Mouse (Mus musculus): ENCODE measurements around the gene Klk1b24. TPM values are rescaled to one million over a fixed set of nuclear protein-coding genes. Genes with fewer than 3 reads are reported as not detected.
"Not testable (repeated sequence)": the region's sequence is repeated elsewhere in the genome, so short reads cannot be mapped to it uniquely, and the experiment has no call there.

The Klk1b24 gene
- polyA plus RNA-seq (2016; fragmentation: Nextera tagmentation; extraction: Ambion mirVana): not detected in 2 replicates

DNA sequence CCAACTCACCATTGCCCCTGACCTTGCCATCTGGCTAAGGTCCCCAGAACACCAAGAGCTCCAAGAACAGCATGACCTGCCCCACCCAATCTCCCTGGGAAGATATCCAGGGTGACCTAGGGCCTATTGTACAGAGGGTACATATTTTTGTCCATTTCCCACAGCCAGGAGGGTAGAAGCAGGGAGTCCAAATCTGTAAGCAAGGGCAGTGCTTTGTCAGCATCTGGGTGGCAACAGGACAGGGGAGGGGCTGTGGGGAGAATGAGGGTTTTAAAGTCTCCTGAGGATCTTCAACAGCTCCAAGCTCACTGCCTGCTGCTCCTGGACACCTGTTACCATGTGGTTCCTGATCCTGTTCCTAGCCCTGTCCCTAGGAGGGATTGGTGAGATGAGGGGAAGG lies at the start of gene Klk1b24:
TSS of gene Klk1b24 (plus strand) at position 301 of the 400 bp plus-strand sequence.
- H3K4me1 ChIP-seq; H3K36me3 ChIP-seq; H3K4me3 ChIP-seq; H3K9me3 ChIP-seq (replicated peaks); H3K27me3 ChIP-seq (ENCODE audit: low read depth, poor library complexity, severe bottlenecking); DNase-seq (ENCODE audit: low spot score); H3K27ac ChIP-seq: not testable (repeated sequence)

DNA sequence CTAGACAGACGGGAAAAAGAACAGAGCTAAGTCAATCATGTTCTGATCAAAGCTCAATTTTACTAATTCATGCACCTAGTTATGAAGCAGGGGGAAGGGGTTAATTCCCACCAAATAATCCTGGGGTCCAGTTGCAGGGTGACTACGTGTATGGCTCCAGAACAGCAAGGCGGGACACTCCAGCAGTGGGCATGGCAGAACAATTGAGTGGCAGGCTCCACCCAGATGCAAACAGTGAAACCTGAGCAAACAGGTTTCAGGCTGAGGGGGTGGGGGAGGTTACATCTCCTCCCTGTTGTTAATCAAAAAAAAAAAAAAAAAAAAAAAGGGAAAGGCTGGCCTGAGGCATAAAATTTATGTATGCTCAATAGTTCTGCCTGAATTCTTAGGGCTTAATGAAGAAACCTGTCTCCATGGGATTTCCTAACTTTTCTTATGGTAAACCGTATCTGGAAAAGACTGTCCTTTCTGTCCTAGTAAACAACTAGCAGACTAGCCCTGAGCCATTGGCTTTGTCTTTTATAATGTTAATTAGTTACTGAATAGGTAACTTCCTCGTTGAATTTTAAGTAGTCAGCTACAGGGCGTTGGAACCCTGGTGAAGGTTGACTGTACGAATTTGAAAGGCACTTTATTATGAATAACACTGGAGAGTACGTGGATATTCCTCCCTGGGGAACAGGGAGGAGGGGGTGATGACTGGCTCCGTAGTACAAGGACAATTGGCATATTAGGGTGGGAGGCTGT lies 8.6 kb upstream of the Klk1b24 start:
- no peak for DNase-seq (ENCODE audit: low spot score)
- Histone ChIP-seq H3K27ac (no peak overlapping the region), H3K4me3 (no peak overlapping the region), H3K27me3 (ENCODE audit: low read depth, poor library complexity, severe bottlenecking) (no peaks in the 10 kb centered on the region), H3K4me1 (no peaks in the 10 kb centered on the region), H3K9me3 (replicated peaks) (no peaks in the 10 kb centered on the region), H3K36me3 (no peaks in the 10 kb centered on the region)
- 81% methylated on average over 9 of the region's 9 CpGs for WGBS

DNA sequence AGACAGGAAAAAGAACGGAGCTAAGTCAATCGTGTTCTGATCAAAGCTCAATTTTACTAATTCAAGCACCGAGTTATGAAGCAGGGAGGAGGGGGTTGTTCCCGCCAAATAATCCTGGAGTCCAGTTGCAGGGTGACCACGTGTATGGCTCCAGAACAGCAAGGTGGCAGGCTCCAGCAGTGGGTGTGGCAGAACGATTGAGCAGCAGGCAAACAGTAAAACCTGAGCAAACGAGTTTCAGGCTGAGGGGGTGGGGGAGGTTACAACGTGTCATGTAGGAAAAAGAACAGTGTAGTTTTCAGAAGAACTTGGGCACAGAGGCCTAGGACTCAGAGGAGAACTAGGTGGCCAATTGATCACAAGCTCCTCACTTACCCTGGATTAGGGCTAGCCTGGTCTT lies 1.5 kb upstream of the Klk1b24 start:
- H3K4me1 ChIP-seq; H3K36me3 ChIP-seq; DNase-seq (ENCODE audit: low spot score); H3K4me3 ChIP-seq; H3K27ac ChIP-seq; H3K27me3 ChIP-seq (ENCODE audit: low read depth, poor library complexity, severe bottlenecking); H3K9me3 ChIP-seq (replicated peaks): not testable (repeated sequence)
- 71% methylated on average over 8 of the region's 8 CpGs for WGBS

DNA sequence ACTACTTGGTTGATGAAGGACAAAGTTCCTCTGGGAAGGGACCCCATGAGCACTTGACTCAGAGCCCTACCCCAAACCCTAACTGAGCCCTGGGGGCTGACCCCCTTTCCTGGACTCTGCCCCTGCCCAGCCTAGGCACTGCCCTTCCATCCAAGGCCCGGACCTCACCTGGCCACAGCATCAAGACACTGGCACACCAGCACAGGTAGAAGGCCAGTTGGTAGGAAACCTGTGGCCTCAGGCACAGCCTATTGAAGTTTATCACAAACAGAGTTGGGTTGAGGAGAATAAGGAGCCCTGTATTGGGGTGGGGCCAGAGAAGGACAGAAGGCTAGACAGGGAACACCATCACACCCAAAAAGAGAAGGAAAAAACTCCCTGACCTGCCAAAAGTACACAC lies 5.4 kb downstream of the Klk1b24 start:
- WGBS: 92% methylated on average over 1 of the region's 1 CpGs
- H3K9me3 ChIP-seq (replicated peaks); H3K4me3 ChIP-seq; H3K4me1 ChIP-seq; DNase-seq (ENCODE audit: low spot score); H3K36me3 ChIP-seq; H3K27me3 ChIP-seq (ENCODE audit: low read depth, poor library complexity, severe bottlenecking); H3K27ac ChIP-seq: not testable (repeated sequence)

DNA sequence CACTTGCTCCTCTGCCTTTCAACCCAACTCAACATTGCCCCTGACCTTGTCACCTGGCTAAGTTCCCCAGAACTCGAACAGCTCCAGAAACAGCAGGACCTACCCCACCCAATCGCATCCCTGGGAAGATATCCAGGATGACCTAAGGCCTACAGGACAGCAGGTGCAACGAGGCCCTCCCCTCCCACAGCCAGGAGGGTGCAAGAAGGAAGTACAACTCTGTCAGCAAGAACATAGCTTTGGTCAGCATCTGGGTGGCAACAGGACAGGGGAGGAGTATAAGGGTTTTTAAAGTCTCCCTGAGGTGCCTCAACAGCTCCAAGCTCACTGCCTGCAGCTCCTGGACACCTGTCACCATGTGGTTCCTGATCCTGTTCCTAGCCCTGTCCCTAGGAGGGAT lies 9.9 kb downstream of the Klk1b24 start, which contains the start of gene Klk1b3:
TSS of gene Klk1b3 (plus strand) at position 301 of the 400 bp plus-strand sequence.
- no peaks in the 10 kb centered on the region for H3K4me1 ChIP-seq
- H3K4me3 ChIP-seq: no peak within 1 kb of the TSS

DNA sequence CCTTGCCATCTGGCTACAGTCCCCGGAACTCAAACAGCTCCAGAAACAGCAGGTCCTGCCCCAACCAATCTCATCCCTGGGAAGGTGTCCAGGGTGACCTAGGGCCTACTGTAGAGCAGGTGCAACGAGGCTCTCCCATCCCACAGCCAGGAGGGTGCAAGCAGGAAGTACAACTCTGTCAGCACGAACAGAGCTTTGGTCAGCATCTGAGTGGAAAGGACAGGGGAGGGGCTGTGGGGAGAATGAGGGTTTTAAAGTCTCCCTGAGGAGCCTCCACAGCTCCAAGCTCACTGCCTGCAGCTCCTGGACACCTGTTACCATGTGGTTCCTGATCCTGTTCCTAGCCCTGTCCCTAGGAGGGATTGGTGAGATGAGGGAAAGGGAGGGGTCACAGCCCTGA lies 19.1 kb downstream of the Klk1b24 start, which contains the start of gene Klk1b4:
TSS of gene Klk1b4 (plus strand) at position 301 of the 400 bp plus-strand sequence.
- not testable (repeated sequence) for H3K4me1 ChIP-seq; H3K27me3 ChIP-seq (ENCODE audit: low read depth, poor library complexity, severe bottlenecking); H3K36me3 ChIP-seq; H3K27ac ChIP-seq; H3K9me3 ChIP-seq (replicated peaks); DNase-seq (ENCODE audit: low spot score); H3K4me3 ChIP-seq
- 63% methylated on average over 3 of the region's 3 CpGs for whole genome bisulfite sequencing

More for the DNA sequence above, 9.9 kb downstream of the Klk1b24 start, which contains the start of gene Klk1b3:
- H3K9me3 ChIP-seq (replicated peaks): no peaks in the 10 kb centered on the region
- no peaks in the 10 kb centered on the region for H3K36me3 ChIP-seq
- no peak within 1 kb of the TSS for H3K27ac ChIP-seq
- DNase-seq (ENCODE audit: low spot score): no peak
- WGBS: 72% methylated on average over 3 of the region's 3 CpGs
- no peaks in the 10 kb centered on the region for H3K27me3 ChIP-seq (ENCODE audit: low read depth, poor library complexity, severe bottlenecking)

DNA sequence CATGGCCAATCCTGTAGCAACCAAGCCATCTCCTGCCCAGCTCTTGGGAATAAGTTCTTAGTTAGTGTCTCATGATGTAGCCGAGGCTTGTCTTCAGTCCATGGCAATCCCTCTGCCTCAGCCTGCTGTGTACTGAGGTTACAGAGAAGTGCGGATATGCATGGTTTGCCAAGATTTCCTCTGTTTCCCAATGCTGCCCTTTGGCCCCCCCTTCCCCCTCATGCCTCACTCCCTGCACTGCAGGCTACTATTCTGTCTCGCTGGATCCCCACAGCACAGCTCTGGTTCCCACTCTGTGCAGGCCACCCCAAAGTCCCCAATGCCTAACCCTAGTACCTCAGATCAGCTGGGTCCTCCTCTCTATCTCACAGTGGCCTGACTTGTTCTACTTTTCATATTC lies 20.3 kb downstream of the Klk1b24 start:
- Histone ChIP-seq H3K27me3 (ENCODE audit: low read depth, poor library complexity, severe bottlenecking) (no peaks in the 10 kb centered on the region), H3K27ac (no peak overlapping the region), H3K9me3 (replicated peaks) (no peaks in the 10 kb centered on the region), H3K4me1 (no peaks in the 10 kb centered on the region), H3K4me3 (no peak overlapping the region), H3K36me3 (no peaks in the 10 kb centered on the region)
- no peak for DNase-seq (ENCODE audit: low spot score)
- 82% methylated on average over 3 of the region's 3 CpGs for WGBS

DNA sequence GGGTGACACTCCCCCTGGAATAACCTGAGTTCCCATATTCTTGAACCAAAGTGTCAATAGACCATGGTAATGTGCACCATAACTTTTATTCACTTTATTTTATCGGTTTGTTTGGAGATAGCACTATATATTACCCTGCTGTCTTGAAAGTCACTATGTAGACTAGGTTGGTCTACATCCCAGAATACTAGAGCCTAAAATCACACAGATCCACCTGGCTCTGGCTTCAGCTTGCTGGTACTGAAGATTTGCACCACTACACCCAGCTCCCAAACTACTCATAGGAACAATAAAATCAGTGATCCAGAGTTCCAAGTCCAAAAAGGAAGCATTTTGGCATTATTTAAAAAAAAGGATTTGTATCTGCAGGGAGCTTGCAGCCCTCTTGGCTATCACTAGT lies 27.6 kb downstream of the Klk1b24 start, which contains the start of gene Klk1b5:
TSS of gene Klk1b5 (plus strand) at position 301 of the 400 bp plus-strand sequence.
- no peak for DNase-seq (ENCODE audit: low spot score)
- Histone ChIP-seq H3K27ac (no peak within 1 kb of the TSS), H3K36me3 (no peaks in the 10 kb centered on the region), H3K4me1 (no peaks in the 10 kb centered on the region), H3K27me3 (ENCODE audit: low read depth, poor library complexity, severe bottlenecking) (no peaks in the 10 kb centered on the region), H3K9me3 (replicated peaks) (no peaks in the 10 kb centered on the region), H3K4me3 (no peak within 1 kb of the TSS)
- 87% methylated on average over 1 of the region's 1 CpGs for WGBS

DNA sequence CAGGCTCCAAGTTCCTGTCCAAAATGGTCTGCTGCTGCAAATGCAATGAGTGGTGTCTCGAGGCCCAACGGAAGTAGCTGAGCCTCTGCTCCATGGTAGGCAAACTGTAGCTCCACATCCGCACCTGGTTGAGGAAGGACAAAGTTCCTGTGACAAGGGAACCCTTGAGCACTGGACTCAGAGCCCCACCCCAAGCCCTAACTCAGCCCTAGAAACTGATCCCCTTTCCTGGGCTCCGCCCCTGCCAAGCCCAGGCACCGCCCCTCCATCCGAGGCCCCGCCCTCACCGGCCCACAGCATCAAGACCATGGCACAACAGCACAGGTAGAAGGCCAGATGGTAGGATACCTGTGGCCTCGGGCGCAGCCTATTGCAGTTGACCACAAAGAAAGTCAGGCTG lies 33.6 kb downstream of the Klk1b24 start:
- H3K4me1 ChIP-seq; H3K27me3 ChIP-seq (ENCODE audit: low read depth, poor library complexity, severe bottlenecking); H3K9me3 ChIP-seq (replicated peaks); H3K36me3 ChIP-seq; H3K4me3 ChIP-seq; DNase-seq (ENCODE audit: low spot score); H3K27ac ChIP-seq: not testable (repeated sequence)
- WGBS: 74% methylated on average over 9 of the region's 10 CpGs

DNA sequence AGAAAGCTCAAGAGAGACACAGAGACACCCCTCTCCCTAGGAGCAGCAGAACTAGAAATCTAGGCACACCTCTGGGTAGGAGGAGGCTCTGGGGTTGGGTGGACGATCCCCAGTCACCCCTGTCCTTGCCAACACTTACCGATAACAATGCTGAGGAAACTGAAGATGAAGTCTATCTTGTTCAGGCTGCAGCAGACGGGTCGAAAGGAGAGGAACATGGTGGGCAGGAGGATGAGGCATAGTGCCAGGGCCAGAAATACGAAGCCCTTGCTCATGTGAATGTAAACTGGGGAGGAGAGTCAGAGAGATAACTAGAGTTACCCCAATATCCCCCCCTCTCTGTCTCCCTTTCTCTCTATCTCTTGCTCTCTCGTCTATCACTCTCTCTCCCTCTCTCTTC lies 34.3 kb downstream of the Klk1b24 start:
- not testable (repeated sequence) for H3K36me3 ChIP-seq; DNase-seq (ENCODE audit: low spot score)

DNA sequence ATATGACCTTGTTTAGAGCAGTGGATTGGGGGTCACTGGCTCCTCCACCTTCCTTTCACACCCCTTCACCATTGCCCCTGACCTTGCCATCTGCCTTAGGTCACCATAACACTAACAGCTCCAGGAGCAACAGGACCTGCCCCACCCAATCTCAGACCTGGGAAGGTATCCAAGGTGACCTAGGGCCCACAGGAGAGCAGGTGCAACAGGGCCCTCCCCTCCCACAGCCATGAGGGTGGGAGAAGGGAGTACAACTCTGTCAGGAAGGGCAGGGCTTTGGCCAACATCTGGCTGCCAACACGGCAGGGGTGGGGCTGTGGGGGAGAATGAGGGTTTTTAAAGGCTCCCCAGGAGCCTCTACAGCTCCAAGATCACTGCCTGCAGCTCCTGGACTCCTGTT lies 37.0 kb downstream of the Klk1b24 start, which contains the start of gene Klk1:
TSS of gene Klk1 (plus strand) at position 285 of the 400 bp plus-strand sequence.
- no peak within 1 kb of the TSS for H3K27ac ChIP-seq

More for the DNA sequence above, 34.3 kb downstream of the Klk1b24 start:
- 79% methylated on average over 6 of the region's 6 CpGs for WGBS
- not testable (repeated sequence) for H3K9me3 ChIP-seq (replicated peaks); H3K4me1 ChIP-seq; H3K4me3 ChIP-seq; H3K27me3 ChIP-seq (ENCODE audit: low read depth, poor library complexity, severe bottlenecking); H3K27ac ChIP-seq

DNA sequence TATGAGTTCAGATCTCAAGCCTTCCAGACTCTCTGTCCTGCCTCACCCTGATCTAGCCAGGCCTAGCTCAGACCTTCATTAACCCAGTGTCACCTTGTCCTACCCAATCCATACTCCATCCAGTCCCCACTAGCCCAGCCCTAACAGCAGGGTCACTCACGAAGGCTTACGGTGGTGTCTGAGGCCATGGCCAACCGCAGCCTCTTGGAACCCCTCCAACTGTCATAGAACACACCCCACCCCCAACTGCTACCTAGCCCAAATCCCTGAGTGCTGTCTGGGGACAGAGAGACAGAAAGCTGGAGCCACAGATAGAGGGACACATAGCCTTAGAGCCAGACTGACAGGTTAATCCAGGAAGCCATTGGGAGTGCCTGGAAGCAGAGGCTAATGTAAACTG lies 47.9 kb downstream of the Klk1b24 start, which contains the start of gene Gm36864:
TSS of gene Gm36864 (plus strand) at position 269 of the 400 bp plus-strand sequence.
- 89% methylated on average over 3 of the region's 3 CpGs for WGBS

More for the DNA sequence above, 37.0 kb downstream of the Klk1b24 start, which contains the start of gene Klk1:
- no peak within 1 kb of the TSS for H3K4me3 ChIP-seq
- no peaks in the 10 kb centered on the region for H3K9me3 ChIP-seq (replicated peaks)
- WGBS: 42% methylated on average over 1 of the region's 1 CpGs
- H3K27me3 ChIP-seq (ENCODE audit: low read depth, poor library complexity, severe bottlenecking): no peaks in the 10 kb centered on the region
- DNase-seq (ENCODE audit: low spot score): no peak
- H3K4me1 ChIP-seq: no peaks in the 10 kb centered on the region
- no peaks in the 10 kb centered on the region for H3K36me3 ChIP-seq

DNA sequence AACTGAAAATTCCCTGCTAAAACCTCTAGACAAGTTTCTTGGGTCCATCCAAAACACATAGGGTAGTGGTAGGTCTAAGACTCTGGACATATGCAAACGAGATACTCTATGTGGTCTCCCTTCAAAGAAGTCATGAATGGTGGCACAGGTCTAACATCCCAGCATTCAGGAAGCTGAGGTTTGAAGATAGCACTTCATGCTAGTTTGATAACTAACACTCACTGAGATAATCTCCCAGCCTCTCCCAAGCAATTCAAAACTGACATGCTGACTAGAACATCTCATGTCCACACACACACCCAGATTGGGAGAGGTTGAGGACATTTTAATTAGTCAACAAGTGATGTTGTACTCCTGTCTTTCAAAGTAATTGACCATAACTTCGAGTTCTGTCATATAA lies 51.9 kb downstream of the Klk1b24 start:
- no peaks in the 10 kb centered on the region for H3K9me3 ChIP-seq (replicated peaks)
- no peak overlapping the region for H3K4me3 ChIP-seq
- no peak for DNase-seq (ENCODE audit: low spot score)
- no peaks in the 10 kb centered on the region for H3K4me1 ChIP-seq
- H3K27ac ChIP-seq: no peak overlapping the region
- 66% methylated on average over 2 of the region's 2 CpGs for WGBS
- H3K36me3 ChIP-seq: no peaks in the 10 kb centered on the region
- no peaks in the 10 kb centered on the region for H3K27me3 ChIP-seq (ENCODE audit: low read depth, poor library complexity, severe bottlenecking)

More for the DNA sequence above, 47.9 kb downstream of the Klk1b24 start, which contains the start of gene Gm36864:
- DNase-seq (ENCODE audit: low spot score): no peak
- no peak within 1 kb of the TSS for H3K27ac ChIP-seq
- H3K36me3 ChIP-seq: no peaks in the 10 kb centered on the region
- H3K4me1 ChIP-seq: no peaks in the 10 kb centered on the region
- no peaks in the 10 kb centered on the region for H3K9me3 ChIP-seq (replicated peaks)
- H3K27me3 ChIP-seq (ENCODE audit: low read depth, poor library complexity, severe bottlenecking): no peaks in the 10 kb centered on the region
- no peak within 1 kb of the TSS for H3K4me3 ChIP-seq
